Mouse (Mus musculus): ENCODE data around the gene Sigirr.

GRCm38 (mm10) chr7:141103161-141103560, 2.8 kb upstream of the Sigirr start:
- no peak for TF ChIP-seq POLR2A (IDR thresholded peaks at IDR 0.05; ENCODE audit: low read depth, low read length)
- no peak for TF ChIP-seq CTCF (conservative IDR thresholded peaks at IDR 0.05; ENCODE audit: insufficient read depth, insufficient read length, low read depth, low read length)

Data from kidney, adult 2 months (tissue).